Mouse (Mus musculus): ENCODE results near the gene Myo1f. TPM values are rescaled to one million over a fixed set of nuclear protein-coding genes. Genes with fewer than 3 reads are reported as not detected.

The Myo1f gene
- total and polyA plus RNA-seq, 3 experiments, result 0.08 to 0.40 TPM; not detected in 1

- H3K4me3 ChIP-seq (ENCODE audit: control insufficient read depth in 1 of 2, insufficient read depth in 1 of 2, low read depth in 2 of 2, low read length in 2 of 2), result no peak overlapping the region
- DNase-seq (ENCODE audit: low read depth, low spot score), result no peak
- H3K27ac ChIP-seq (ENCODE audit: control insufficient read depth, low read depth, low read length), result no peak overlapping the region
- H3K36me3 ChIP-seq (ENCODE audit: control insufficient read depth in 1 of 2, insufficient read depth in 2 of 2, low read length in 2 of 2), result peaks cover 3 to 18% of the 10 kb centered on the region in 2 experiments
- TF ChIP-seq CHD2 (IDR thresholded peaks at IDR 0.05; ENCODE audit: low read length) (no peak), ELF1 (IDR thresholded peaks at IDR 0.05; ENCODE audit: low read depth, low read length) (no peak), POLR2A (IDR thresholded peaks at IDR 0.05; ENCODE audit: control insufficient read depth in 1 of 2, insufficient read depth in 1 of 2, low read depth in 1 of 2, low read length in 2 of 2, poor library complexity in 1 of 2) (no peak), JUND (IDR thresholded peaks at IDR 0.05; ENCODE audit: low read depth, low read length) (no peak), CHD1 (IDR thresholded peaks at IDR 0.05; ENCODE audit: low read depth, low read length) (no peak), GATA1 (IDR thresholded peaks at IDR 0.05; ENCODE audit: low read depth, low read length) (no peak), POLR2AphosphoS5 (IDR thresholded peaks at IDR 0.05; ENCODE audit: borderline replicate concordance, low read depth, low read length) (no peak), MXI1 (IDR thresholded peaks at IDR 0.05; ENCODE audit: low read depth, low read length) (no peak), MYC (IDR thresholded peaks at IDR 0.05; ENCODE audit: low read depth, low read length) (no peak), E2F4 (IDR thresholded peaks at IDR 0.05; ENCODE audit: borderline replicate concordance, low read depth, low read length) (no peak), GABPA (IDR thresholded peaks at IDR 0.05; ENCODE audit: low read depth, low read length) (no peak), EP300 (IDR thresholded peaks at IDR 0.05; ENCODE audit: low read depth in 1 of 2, low read length in 2 of 2) (no peak), ZNF384 (IDR thresholded peaks at IDR 0.05; ENCODE audit: low read depth, low read length) (no peak), SMC3 (IDR thresholded peaks at IDR 0.05; ENCODE audit: low read depth, low read length) (no peak), SIN3A (IDR thresholded peaks at IDR 0.05; ENCODE audit: low read length) (no peak)
- no peaks in the 10 kb centered on the region for H3K27me3 ChIP-seq (ENCODE audit: control insufficient read depth in 1 of 2, insufficient read depth in 2 of 2, low read length in 2 of 2)
- H3K9me3 ChIP-seq (replicated peaks; ENCODE audit: insufficient read depth, low read length), result no peaks in the 10 kb centered on the region
- H3K4me1 ChIP-seq (ENCODE audit: control insufficient read depth in 1 of 2, insufficient read depth in 2 of 2, low read length in 2 of 2), result peaks cover 3 to 5% of the 10 kb centered on the region in 2 experiments; a peak in 2 of 4 replicates
- H3K79me2 ChIP-seq (ENCODE audit: control insufficient read depth, insufficient read depth, low read length, poor library complexity), result no peaks in the 10 kb centered on the region
- no peak overlapping the region for H3K9ac ChIP-seq (ENCODE audit: control insufficient read depth, low read depth, low read length, poor library complexity, severe bottlenecking)
Measured at GRCm38 (mm10) chr17:33645073-33645472, 89.6 kb downstream of the Myo1f start.

GRCm38 (mm10) chr17:33649781-33650475 is 94.4 kb downstream of the Myo1f start:
- no peak for TF ChIP-seq KAT2A (conservative IDR thresholded peaks at IDR 0.05; ENCODE audit: low read depth, low read length)
- TF ChIP-seq JUND (IDR thresholded peaks at IDR 0.05; ENCODE audit: low read depth, low read length), result no peak
- no peak for TF ChIP-seq SIN3A (IDR thresholded peaks at IDR 0.05; ENCODE audit: low read length)
- no peak for TF ChIP-seq ZMIZ1 (IDR thresholded peaks at IDR 0.05; ENCODE audit: low read depth, low read length)
- TF ChIP-seq USF1 (IDR thresholded peaks at IDR 0.05; ENCODE audit: low read depth, low read length), result no peak
- TF ChIP-seq ELF1 (IDR thresholded peaks at IDR 0.05; ENCODE audit: low read depth, low read length), result no peak
- no peak for TF ChIP-seq GATA1 (IDR thresholded peaks at IDR 0.05; ENCODE audit: low read depth, low read length)
- TF ChIP-seq TBP (IDR thresholded peaks at IDR 0.05; ENCODE audit: low read depth, low read length), result no peak
- no peak for TF ChIP-seq MYB (IDR thresholded peaks at IDR 0.05; ENCODE audit: low read depth, low read length)
- no peak for TF ChIP-seq MAZ (IDR thresholded peaks at IDR 0.05; ENCODE audit: low read depth, low read length)
- TF ChIP-seq POLR2AphosphoS5 (IDR thresholded peaks at IDR 0.05; ENCODE audit: borderline replicate concordance, low read depth, low read length), result no peak
- no peak for TF ChIP-seq GABPA (IDR thresholded peaks at IDR 0.05; ENCODE audit: low read depth, low read length)
- no peak for TF ChIP-seq MYC (IDR thresholded peaks at IDR 0.05; ENCODE audit: low read depth, low read length)
- Histone ChIP-seq H3K36me3 (ENCODE audit: control insufficient read depth in 1 of 2, insufficient read depth in 2 of 2, low read length in 2 of 2) (peaks cover 0 to 43% of the 10 kb centered on the region in 2 experiments; a peak in 2 of 4 replicates), H3K4me1 (ENCODE audit: control insufficient read depth in 1 of 2, insufficient read depth in 2 of 2, low read length in 2 of 2) (no peaks in the 10 kb centered on the region), H3K79me2 (ENCODE audit: control insufficient read depth, insufficient read depth, low read length, poor library complexity) (no peaks in the 10 kb centered on the region), H3K9ac (ENCODE audit: control insufficient read depth, low read depth, low read length, poor library complexity, severe bottlenecking) (no peak overlapping the region), H3K4me3 (ENCODE audit: control insufficient read depth in 1 of 2, insufficient read depth in 1 of 2, low read depth in 2 of 2, low read length in 2 of 2) (no peak overlapping the region), H3K27ac (ENCODE audit: control insufficient read depth, low read depth, low read length) (no peak overlapping the region), H3K27me3 (ENCODE audit: control insufficient read depth in 1 of 2, insufficient read depth in 2 of 2, low read length in 2 of 2) (no peaks in the 10 kb centered on the region), H3K9me3 (replicated peaks; ENCODE audit: insufficient read depth, low read length) (no peaks in the 10 kb centered on the region)
- no peak for DNase-seq (ENCODE audit: low read depth, low spot score)

Data from MEL (cell line).